Mouse (Mus musculus) ES-E14 (cell line): Measurements from ENCODE around the gene Rnase10. TPM values are rescaled to one million over a fixed set of nuclear protein-coding genes. Genes with fewer than 3 reads are reported as not detected.
"Not testable (repeated sequence)": the region's sequence is repeated elsewhere in the genome, so short reads cannot be mapped to it uniquely, and the experiment has no call there.

Source experiments
- DNase-seq: peaks from one replicate; pipeline ENCODE4 v3.0.0-alpha.2; 2013; ENCODE audit warnings: low read depth, low spot score
- H3K27ac ChIP-seq: 2 replicates; pipeline ENCODE4 v1.5.1; 2012; ENCODE audit warnings: low read depth, mild to moderate bottlenecking, low read length, moderate library complexity, mixed read lengths; ENCODE audit not compliant: poor library complexity, insufficient read depth, severe bottlenecking
- H3K36me3 ChIP-seq: 2 replicates; pipeline ENCODE4 v1.6.1; 2012; ENCODE audit warnings: mild to moderate bottlenecking, low read length, moderate library complexity, mixed read lengths; ENCODE audit not compliant: control insufficient read depth, poor library complexity, insufficient read depth, severe bottlenecking
- H3K4me1 ChIP-seq, 2 experiments: fragments of 150-350 bp in 1 of 2; sonication (generic) in 1 of 2; 2 replicates each; pipeline ENCODE4 v1.6.1; 2012; ENCODE audit warnings: low read length in 2 of 2, mild to moderate bottlenecking in 1 of 2, mixed read lengths in 1 of 2; ENCODE audit not compliant: control insufficient read depth in 2 of 2, insufficient read depth in 2 of 2, poor library complexity in 1 of 2
- H3K4me3 ChIP-seq, 2 experiments: fragments of 150-350 bp in 1 of 2; sonication (generic) in 1 of 2; 2 replicates each; pipeline ENCODE4 v1.5.1; 2012; ENCODE audit warnings: low read length in 2 of 2, low read depth in 1 of 2, mild to moderate bottlenecking in 1 of 2, mixed read lengths in 1 of 2; ENCODE audit not compliant: insufficient read depth in 1 of 2, poor library complexity in 1 of 2, severe bottlenecking in 1 of 2
- H3K9ac ChIP-seq: 2 replicates; pipeline ENCODE4 v1.6.1; 2012; ENCODE audit warnings: low read depth, mild to moderate bottlenecking, low read length, mixed read lengths; ENCODE audit not compliant: poor library complexity, insufficient read depth, severe bottlenecking
- H3K9me3 ChIP-seq: fragments of 150-350 bp; sonication (generic); 2 replicates; pipeline ENCODE4 v1.6.1; 2012; ENCODE audit warnings: low read depth, mild to moderate bottlenecking, low read length; ENCODE audit not compliant: control insufficient read depth, insufficient read depth
- CHD2 ChIP-seq: IDR thresholded peaks from 2 replicates; pipeline ENCODE4 v1.6.1; 2014; ENCODE audit warnings: mild to moderate bottlenecking, low read depth, low read length, inconsistent platforms
- HCFC1 ChIP-seq: IDR thresholded peaks from 2 replicates; pipeline ENCODE4 v1.6.1; 2012; ENCODE audit warnings: low read length, inconsistent platforms, borderline replicate concordance; ENCODE audit not compliant: insufficient read depth
- MAFK ChIP-seq: IDR thresholded peaks from 2 replicates; pipeline ENCODE4 v1.6.1; 2014; ENCODE audit warnings: mild to moderate bottlenecking, low read depth, low read length, inconsistent platforms; ENCODE audit not compliant: insufficient read depth
- ZC3H11A ChIP-seq: IDR thresholded peaks from 2 replicates; pipeline ENCODE4 v1.6.1; 2012; ENCODE audit warnings: low read depth, mild to moderate bottlenecking, inconsistent platforms, low read length, borderline replicate concordance
- ZNF384 ChIP-seq: IDR thresholded peaks from 2 replicates; pipeline ENCODE4 v1.6.1; 2012; ENCODE audit warnings: low read depth, low read length, inconsistent platforms
- in situ Hi-C, 2 experiments: fragments of 600-800 bp; cut with MboI; formaldehyde crosslinking; loops; one replicate each; pipeline ENCODE4 v1.15.1; 2025; ENCODE audit warnings: low sequenced_read_pairs in 2 of 2, inconsistent platforms in 1 of 2; ENCODE audit not compliant: unreplicated experiment in 2 of 2
- total RNA-seq: library from RNA; depleted of rRNA; stranded (reverse); fragments of 300-350 nt; gene quantifications from 2 replicates; pipeline ENCODE4 v1.2.3, GENCODE M21; 2012; rRNA removed

The Rnase10 gene
- not detected in 2 replicates for total RNA-seq

DNA sequence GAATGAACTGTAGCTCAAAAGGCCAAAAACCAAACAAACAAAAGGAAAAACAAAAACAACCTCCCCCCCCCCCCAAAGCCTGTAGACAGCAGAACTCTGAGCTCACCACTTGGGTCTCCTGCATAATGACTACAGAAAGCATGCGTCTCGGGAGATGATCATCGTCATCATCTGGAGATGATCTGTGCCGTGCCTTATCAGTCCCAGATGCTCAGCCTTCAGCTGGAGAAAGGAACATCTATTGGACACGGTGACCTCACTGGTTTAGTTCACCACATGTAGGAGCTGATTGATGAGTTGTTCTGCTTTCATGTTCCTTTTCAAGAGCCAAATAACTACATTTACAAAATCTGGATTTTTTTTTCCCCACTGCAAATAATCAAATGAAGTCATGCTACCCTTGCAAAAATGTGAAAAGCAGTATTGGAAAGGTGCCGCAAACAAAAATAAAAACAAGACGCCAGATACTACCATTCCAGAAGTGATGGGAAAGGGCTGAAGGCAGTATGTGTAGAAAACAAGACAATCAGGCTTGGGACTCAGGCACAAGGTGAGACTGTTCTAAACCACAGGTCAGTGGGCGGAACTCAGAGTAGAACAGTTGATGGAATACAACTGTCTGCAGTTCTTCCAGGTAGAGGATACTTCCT lies at the start of gene Rnase10:
Gene Rnase10 (plus strand): TSS at position 600 of the 650 bp plus-strand sequence.
- no peaks in the 10 kb centered on the region for H3K4me1 ChIP-seq
- in situ Hi-C loops = no loop called here
- no peak within 1 kb of the TSS for H3K4me3 ChIP-seq
- no peaks in the 10 kb centered on the region for H3K9me3 ChIP-seq
- H3K36me3 ChIP-seq = no peaks in the 10 kb centered on the region
- DNase-seq = no peak
- no peak within 1 kb of the TSS for H3K27ac ChIP-seq
- TF ChIP-seq MAFK (no peak), HCFC1 (no peak), ZC3H11A (no peak), ZNF384 (no peak), CHD2 (no peak)
- H3K9ac ChIP-seq = no peak within 1 kb of the TSS

DNA sequence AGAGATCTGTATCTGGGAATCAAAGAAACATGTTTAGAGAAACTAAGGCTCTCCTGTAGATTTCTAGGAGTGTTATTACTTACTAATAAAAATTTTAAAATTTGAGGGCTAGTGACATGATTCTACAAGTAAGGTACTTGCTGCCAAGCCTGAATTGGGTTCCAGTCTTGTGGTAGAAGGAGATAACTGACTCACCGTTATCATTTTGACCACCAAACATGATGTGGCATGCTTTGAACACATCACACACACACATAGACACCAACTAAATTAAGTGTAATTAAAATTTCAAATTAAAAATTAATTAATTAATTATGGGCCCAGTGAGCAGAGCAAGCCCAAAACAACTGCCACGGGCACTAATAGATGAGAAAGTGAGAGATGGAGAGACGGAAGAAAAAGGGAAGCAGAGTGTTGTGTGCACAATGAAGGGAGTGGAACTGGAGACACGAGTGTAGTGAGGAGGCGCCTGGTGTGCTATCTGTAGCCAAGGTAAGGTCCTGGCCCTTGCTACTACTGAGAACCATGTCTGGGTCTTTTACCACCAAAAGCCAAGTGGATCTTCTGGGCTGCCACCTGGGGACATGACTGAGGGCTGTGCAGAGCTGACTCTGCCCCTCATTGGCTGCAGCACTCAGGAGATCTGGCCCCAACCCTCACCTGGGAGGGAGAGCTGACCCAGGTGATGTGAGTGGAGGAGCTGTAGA lies 49.1 kb upstream of the Rnase10 start:
- H3K36me3 ChIP-seq = peaks cover 11% of the 10 kb centered on the region
- H3K4me3 ChIP-seq, DNase-seq, H3K27ac ChIP-seq, H3K9me3 ChIP-seq, H3K9ac ChIP-seq, H3K4me1 ChIP-seq, in situ Hi-C loops: not testable (repeated sequence)

DNA sequence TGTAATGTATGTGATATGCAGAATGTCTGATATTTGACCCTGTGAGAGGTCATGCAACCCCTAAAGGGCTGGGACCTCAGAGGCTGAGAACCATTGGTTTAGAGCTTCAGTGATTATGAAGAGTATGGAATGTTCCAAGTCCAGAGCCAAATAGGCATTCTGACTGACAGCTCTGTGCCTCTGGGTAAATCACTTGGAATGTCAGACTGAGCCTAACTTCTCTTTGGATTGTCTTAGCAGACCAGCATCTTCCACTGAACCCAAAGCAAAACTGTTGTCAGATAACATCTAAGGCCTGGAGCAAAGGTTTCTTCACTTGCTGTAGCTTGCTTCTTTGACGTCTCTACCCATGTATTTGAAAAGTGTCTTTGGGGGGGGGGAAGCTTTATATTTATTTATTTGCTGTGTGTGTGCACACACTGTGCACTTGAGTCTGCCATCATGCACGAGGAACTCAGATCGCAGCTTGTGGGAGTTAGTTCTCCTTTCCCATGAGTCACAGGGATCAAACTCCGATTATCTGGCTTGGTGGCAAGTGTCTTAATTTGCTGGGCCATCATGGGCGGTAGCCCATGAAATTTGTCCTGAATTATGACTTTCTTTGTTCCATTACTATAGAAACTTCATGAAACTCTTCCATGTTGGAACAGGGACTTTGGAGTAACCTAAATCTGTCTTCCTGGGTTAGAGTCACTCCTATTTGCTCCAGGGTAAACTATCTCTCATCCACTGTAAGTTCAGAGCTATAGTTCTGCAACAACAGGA lies 39.2 kb upstream of the Rnase10 start:
- peaks cover 5% of the 10 kb centered on the region for H3K36me3 ChIP-seq
- H3K9ac ChIP-seq = no peak overlapping the region
- DNase-seq = no peak
- no peak overlapping the region for H3K4me3 ChIP-seq
- in situ Hi-C loops = no loop called here
- H3K4me1 ChIP-seq = peaks cover 0 to 8% of the 10 kb centered on the region in 2 experiments; a peak in 1 of 4 replicates
- no peak for TF ChIP-seq MAFK
- no peak for TF ChIP-seq HCFC1
- no peak for TF ChIP-seq CHD2
- TF ChIP-seq ZNF384 = no peak
- TF ChIP-seq ZC3H11A = no peak
- H3K9me3 ChIP-seq = no peaks in the 10 kb centered on the region
- no peak overlapping the region for H3K27ac ChIP-seq

DNA sequence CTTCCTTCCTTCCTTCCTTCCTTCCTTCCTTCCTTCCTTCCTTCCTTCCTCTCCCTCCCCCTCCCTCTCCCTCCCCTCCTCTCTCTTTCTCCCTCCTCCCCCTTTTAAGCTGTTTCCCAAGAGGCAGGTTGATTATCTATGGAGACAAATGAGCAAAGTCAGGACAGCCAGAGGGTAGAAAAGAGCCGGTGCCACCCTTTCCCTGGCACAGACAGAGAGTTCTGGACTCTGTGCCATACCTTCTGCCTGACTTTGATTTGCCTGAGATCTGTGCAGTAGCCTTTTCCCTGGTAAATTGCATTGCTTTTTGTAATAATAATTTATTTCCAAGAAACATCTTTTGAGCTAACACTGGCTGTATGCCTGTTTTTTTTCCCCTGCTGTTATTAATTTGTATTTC lies 38.5 kb upstream of the Rnase10 start:
- H3K4me1 ChIP-seq = peaks cover 0 to 8% of the 10 kb centered on the region in 2 experiments; a peak in 1 of 4 replicates
- H3K36me3 ChIP-seq = peaks cover under 1% of the 10 kb centered on the region
- no peak for DNase-seq
- H3K9ac ChIP-seq = no peak overlapping the region
- H3K4me3 ChIP-seq = no peak overlapping the region
- peak overlapping the region; percentile 70; the same call in 1 of the 2 replicates for H3K27ac ChIP-seq
- no peaks in the 10 kb centered on the region for H3K9me3 ChIP-seq
- TF ChIP-seq ZC3H11A (no peak), HCFC1 (no peak), MAFK (no peak), ZNF384 (no peak), CHD2 (no peak)
- in situ Hi-C loops = no loop called here
